Mouse (Mus musculus): Measurements from ENCODE around the gene Vti1b. TPM values are rescaled to one million over a fixed set of nuclear protein-coding genes. Genes with fewer than 3 reads are reported as not detected.
A peak's percentile ranks its signal among the peaks of the same experiment; 100 is the strongest.
"Not testable (repeated sequence)": the region's sequence is repeated elsewhere in the genome, so short reads cannot be mapped to it uniquely, and the experiment has no call there.

The Vti1b gene
- total and polyA plus RNA-seq, 2 experiments from 2014 or later = 49.4 to 217 TPM

DNA sequence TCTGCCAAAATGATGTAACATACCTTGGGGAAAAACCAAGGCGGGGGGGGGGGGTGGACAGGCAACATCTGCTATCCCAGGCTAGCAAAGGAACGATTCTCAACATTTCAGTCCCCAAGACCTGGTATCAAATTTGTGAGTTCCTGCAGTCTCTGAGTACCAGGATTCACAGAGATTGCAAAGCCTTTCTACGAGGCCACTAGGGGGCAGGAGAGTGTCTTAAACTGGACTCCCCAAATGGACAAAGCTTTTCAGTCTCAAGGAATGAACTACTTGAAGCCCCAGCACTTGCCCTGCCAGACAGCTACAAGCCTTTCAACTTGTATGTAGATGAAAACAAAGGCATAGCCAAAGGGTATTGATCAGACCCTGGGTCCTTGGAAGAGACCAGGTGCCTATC, 21.0 kb upstream of the Vti1b start:
- 0 out of 2 replicates have a peak, but pooled peaks cover 7% of the 10 kb centered on the region for H3K4me1 ChIP-seq (ENCODE audit: insufficient read depth, low read length)
- ATAC-seq (no peak), DNase-seq (ENCODE audit: low spot score) (peak; percentile 70)
- no peak overlapping the region for H3K4me2 ChIP-seq (ENCODE audit: low read depth, low read length)
- H3K9ac ChIP-seq (replicated peaks; ENCODE audit: low read length) = no peak overlapping the region
- 3% methylated on average over 3 of the region's 3 CpGs for WGBS
- TF ChIP-seq CTCF (IDR thresholded peaks at IDR 0.05; ENCODE audit: low read depth) = peak; percentile 74
- no peaks in the 10 kb centered on the region for H3K27me3 ChIP-seq (ENCODE audit: insufficient read depth, low read length)
- H3K4me3 ChIP-seq (ENCODE audit: low read length) = no peak overlapping the region
- H3K36me3 ChIP-seq (ENCODE audit: insufficient read depth, low read length) = no peaks in the 10 kb centered on the region; the same call in 1 of the 2 replicates
- no peaks in the 10 kb centered on the region for H3K9me3 ChIP-seq (ENCODE audit: low read length)
- no peak overlapping the region for H3K27ac ChIP-seq

DNA sequence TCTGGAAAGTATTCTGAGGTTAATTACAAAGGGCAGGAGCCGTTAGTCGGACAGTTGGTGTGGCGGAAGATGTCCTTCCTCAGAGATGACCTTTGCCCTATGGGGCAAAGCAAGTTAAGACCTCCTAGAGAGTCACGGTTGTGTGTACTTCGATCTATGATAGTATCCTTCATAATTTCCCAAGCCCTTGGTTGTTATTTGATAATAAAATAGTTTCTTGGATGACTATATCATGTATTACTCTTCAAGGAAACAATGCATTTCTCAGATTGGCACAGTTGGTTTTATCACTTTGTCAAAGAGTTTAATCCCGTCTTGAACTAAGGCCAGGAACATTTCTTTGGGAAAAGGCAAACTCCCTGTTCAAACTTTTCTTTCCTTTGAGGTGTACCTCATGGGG, 19.7 kb upstream of the Vti1b start, which contains the start of gene Rdh11:
TSS of gene Rdh11 (minus strand) at position 101 of the 400 bp plus-strand sequence.
- Histone ChIP-seq H3K36me3 (ENCODE audit: insufficient read depth, low read length) (peaks cover 5% of the 10 kb centered on the region), H3K4me2 (ENCODE audit: low read depth, low read length) (peak within 1 kb of the TSS; percentile 88), H3K9ac (replicated peaks; ENCODE audit: low read length) (peak within 1 kb of the TSS; percentile 58), H3K27ac (peak within 1 kb of the TSS; percentile 71), H3K9me3 (ENCODE audit: low read length) (no peaks in the 10 kb centered on the region), H3K4me3 (ENCODE audit: low read length) (peak within 1 kb of the TSS; percentile 61), H3K27me3 (ENCODE audit: insufficient read depth, low read length) (no peaks in the 10 kb centered on the region), H3K4me1 (ENCODE audit: insufficient read depth, low read length) (0 out of 2 replicates have a peak, but pooled peaks cover 7% of the 10 kb centered on the region)
- no peak for TF ChIP-seq CTCF (IDR thresholded peaks at IDR 0.05; ENCODE audit: low read depth)
- WGBS = 61% methylated on average over 6 of the region's 6 CpGs
- DNase-seq (ENCODE audit: low spot score) = no peak
- no peak for ATAC-seq

DNA sequence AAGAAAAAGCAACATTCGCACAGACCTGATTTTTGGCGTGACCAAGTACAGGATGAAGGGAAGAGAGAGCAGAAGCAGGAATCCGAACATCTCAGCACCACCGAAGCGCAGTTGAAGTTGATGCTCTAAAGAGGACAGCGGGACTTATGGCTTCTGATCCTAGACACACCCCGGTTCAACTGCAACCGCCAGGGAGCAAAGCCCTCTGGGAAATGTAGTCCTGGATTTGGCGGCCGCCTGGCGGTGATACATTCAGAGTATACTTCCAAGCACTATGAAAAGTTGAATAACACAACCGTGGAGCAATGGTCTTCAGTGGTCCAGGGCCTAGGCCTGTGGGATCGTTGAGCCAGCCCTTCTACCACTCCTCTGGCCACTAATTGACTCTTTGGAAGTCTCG, 19.2 kb upstream of the Vti1b start:
- H3K36me3 ChIP-seq (ENCODE audit: insufficient read depth, low read length) = peaks cover 6% of the 10 kb centered on the region
- H3K27ac ChIP-seq = peak overlapping the region; percentile 71
- peak; percentile 88 for ATAC-seq
- peak overlapping the region; percentile 61 for H3K4me3 ChIP-seq (ENCODE audit: low read length)
- peak; percentile 92 for DNase-seq (ENCODE audit: low spot score)
- no peaks in the 10 kb centered on the region for H3K9me3 ChIP-seq (ENCODE audit: low read length)
- WGBS = 6% methylated on average over 14 of the region's 14 CpGs
- 0 out of 2 replicates have a peak, but pooled peaks cover 7% of the 10 kb centered on the region for H3K4me1 ChIP-seq (ENCODE audit: insufficient read depth, low read length)
- no peaks in the 10 kb centered on the region for H3K27me3 ChIP-seq (ENCODE audit: insufficient read depth, low read length)
- H3K4me2 ChIP-seq (ENCODE audit: low read depth, low read length) = peak overlapping the region; percentile 88
- peak; percentile 76 for TF ChIP-seq CTCF (IDR thresholded peaks at IDR 0.05; ENCODE audit: low read depth)
- H3K9ac ChIP-seq (replicated peaks; ENCODE audit: low read length) = peak overlapping the region; percentile 58

DNA sequence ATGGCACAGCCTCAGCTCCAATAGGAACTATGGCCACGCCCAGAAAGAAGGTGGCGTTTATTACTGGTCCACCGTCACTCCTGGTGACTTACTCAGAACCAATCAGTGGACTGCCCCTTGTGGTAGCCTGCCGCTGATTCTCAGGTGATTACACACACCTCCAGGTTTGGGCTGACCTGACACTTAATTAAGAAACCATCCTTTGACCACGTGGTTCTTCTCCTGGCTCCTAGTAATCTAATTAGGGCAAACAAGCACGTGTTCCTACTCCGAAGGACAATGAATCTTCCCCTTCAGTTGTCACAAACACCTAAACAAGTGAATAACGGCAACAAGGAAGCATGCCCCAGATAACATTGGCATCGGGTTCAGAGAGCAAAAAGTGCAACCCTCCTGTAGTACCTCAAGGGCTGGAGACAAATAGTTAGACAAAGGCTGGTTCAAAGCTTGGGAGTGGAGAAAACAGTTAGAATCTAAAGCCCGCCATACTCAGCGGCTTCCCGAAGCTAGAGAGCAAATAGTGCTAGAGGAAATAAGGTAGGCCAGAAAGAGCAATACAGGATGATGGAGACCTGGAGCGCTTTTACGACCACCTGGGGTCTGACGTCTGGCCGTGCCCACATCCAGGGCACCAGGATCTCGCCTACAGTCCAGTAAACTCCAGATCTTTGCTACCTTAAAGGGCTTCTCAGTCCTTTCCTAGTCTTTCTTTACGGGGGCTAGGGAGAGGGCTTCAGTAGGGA, 18.6 kb upstream of the Vti1b start:
- H3K4me2 ChIP-seq (ENCODE audit: low read depth, low read length) = peak overlapping the region; percentile 88
- H3K4me3 ChIP-seq (ENCODE audit: low read length) = peak overlapping the region; percentile 61
- no peaks in the 10 kb centered on the region for H3K27me3 ChIP-seq (ENCODE audit: insufficient read depth, low read length)
- H3K27ac ChIP-seq = peak overlapping the region; percentile 71
- TF ChIP-seq CTCF (IDR thresholded peaks at IDR 0.05; ENCODE audit: low read depth) = peak; percentile 46
- 0 out of 2 replicates have a peak, but pooled peaks cover 7% of the 10 kb centered on the region for H3K4me1 ChIP-seq (ENCODE audit: insufficient read depth, low read length)
- H3K9ac ChIP-seq (replicated peaks; ENCODE audit: low read length) = peak overlapping the region; percentile 58
- peaks cover 11% of the 10 kb centered on the region for H3K36me3 ChIP-seq (ENCODE audit: insufficient read depth, low read length)
- ATAC-seq (peak; percentile 95), DNase-seq (ENCODE audit: low spot score) (peak; percentile 90)
- no peaks in the 10 kb centered on the region for H3K9me3 ChIP-seq (ENCODE audit: low read length)
- 0% methylated on average over 18 of the region's 18 CpGs for WGBS

DNA sequence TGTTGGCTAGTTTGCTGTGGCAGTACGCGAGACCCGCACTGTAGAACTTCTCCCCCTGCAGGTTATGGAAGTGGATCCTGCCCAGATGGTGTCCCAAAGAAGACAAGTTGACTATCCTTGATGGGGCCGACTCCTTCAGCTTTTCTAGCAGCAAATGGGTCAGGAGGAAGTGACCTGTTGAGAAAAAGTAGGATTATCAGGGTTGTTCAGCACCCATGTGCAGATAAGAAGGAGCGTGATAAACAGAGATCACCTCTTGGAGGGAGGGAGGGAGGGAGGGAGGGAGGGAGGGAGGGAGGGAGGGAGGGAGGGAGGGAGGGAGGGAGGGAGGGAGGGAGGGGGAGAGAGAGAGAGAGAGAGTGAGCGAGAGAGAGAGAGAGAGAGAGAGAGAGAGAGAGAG, 12.7 kb upstream of the Vti1b start:
- H3K27me3 ChIP-seq (ENCODE audit: insufficient read depth, low read length); H3K9ac ChIP-seq (replicated peaks; ENCODE audit: low read length); H3K4me2 ChIP-seq (ENCODE audit: low read depth, low read length); H3K9me3 ChIP-seq (ENCODE audit: low read length); ATAC-seq; H3K4me3 ChIP-seq (ENCODE audit: low read length); DNase-seq (ENCODE audit: low spot score); H3K27ac ChIP-seq; H3K4me1 ChIP-seq (ENCODE audit: insufficient read depth, low read length): not testable (repeated sequence)
- peaks cover 54% of the 10 kb centered on the region for H3K36me3 ChIP-seq (ENCODE audit: insufficient read depth, low read length)
- 92% methylated on average over 5 of the region's 6 CpGs for WGBS

DNA sequence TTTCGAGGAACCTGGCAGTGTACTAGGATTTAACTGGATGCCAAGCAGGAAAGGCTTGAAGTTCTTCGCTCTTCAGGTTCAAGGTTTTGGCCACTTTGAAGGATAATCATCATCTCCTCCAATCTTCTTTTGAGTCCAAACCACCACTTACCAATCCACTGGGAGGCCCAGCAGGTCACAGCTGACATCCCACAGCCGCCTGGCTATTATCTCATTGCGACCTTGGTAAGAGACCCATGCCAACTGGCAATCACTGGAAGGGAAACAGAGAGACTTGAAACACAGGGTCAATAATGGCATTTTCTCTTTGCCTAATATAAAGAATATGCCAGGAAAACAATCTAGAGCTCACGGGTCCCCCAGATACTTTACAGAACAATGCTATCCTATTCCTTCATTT, 3.5 kb upstream of the Vti1b start:
- no peak for TF ChIP-seq CTCF (IDR thresholded peaks at IDR 0.05; ENCODE audit: low read depth)
- no peaks in the 10 kb centered on the region for H3K9me3 ChIP-seq (ENCODE audit: low read length)
- H3K4me2 ChIP-seq (ENCODE audit: low read depth, low read length) = no peak overlapping the region
- no peak overlapping the region for H3K27ac ChIP-seq
- H3K4me3 ChIP-seq (ENCODE audit: low read length) = no peak overlapping the region
- H3K36me3 ChIP-seq (ENCODE audit: insufficient read depth, low read length) = peaks cover 33% of the 10 kb centered on the region; the same call in 1 of the 2 replicates
- H3K27me3 ChIP-seq (ENCODE audit: insufficient read depth, low read length) = no peaks in the 10 kb centered on the region
- ATAC-seq = no peak
- H3K9ac ChIP-seq (replicated peaks; ENCODE audit: low read length) = no peak overlapping the region
- 91% methylated on average over 5 of the region's 5 CpGs for WGBS
- H3K4me1 ChIP-seq (ENCODE audit: insufficient read depth, low read length) = 0 out of 2 replicates have a peak, but pooled peaks cover 5% of the 10 kb centered on the region
- DNase-seq (ENCODE audit: low spot score) = no peak

DNA sequence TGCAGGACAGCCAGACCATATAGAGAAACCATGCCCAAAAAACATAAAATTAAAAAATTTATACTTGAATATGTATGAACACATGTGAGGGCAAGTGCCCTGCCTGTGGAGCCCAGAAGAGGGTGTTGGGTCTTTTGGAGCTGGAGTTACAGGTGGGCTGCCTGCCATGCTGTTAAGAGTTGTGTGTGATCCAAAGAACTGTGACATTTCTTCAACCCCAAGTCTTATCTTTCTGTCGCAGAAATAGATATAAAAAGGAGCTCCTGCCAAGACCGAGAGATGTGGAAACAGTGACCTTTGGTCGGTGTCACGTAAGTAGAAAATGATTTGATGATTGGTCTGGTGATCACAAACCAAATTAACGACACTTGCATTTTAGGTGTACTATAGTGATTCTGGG, 1.3 kb upstream of the Vti1b start:
- DNase-seq (ENCODE audit: low spot score) (no peak), ATAC-seq (no peak)
- TF ChIP-seq CTCF (IDR thresholded peaks at IDR 0.05; ENCODE audit: low read depth) = no peak
- peaks cover 29% of the 10 kb centered on the region; the same call in 1 of the 2 replicates for H3K36me3 ChIP-seq (ENCODE audit: insufficient read depth, low read length)
- H3K27ac ChIP-seq = no peak overlapping the region
- whole genome bisulfite sequencing = 87% methylated on average over 5 of the region's 5 CpGs
- H3K9me3 ChIP-seq (ENCODE audit: low read length) = no peaks in the 10 kb centered on the region
- H3K9ac ChIP-seq (replicated peaks; ENCODE audit: low read length) = no peak overlapping the region
- no peak overlapping the region for H3K4me2 ChIP-seq (ENCODE audit: low read depth, low read length)
- 0 out of 2 replicates have a peak, but pooled peaks cover 5% of the 10 kb centered on the region for H3K4me1 ChIP-seq (ENCODE audit: insufficient read depth, low read length)
- H3K4me3 ChIP-seq (ENCODE audit: low read length) = no peak overlapping the region
- no peaks in the 10 kb centered on the region for H3K27me3 ChIP-seq (ENCODE audit: insufficient read depth, low read length)

Data from hindbrain, postnatal 0 days (tissue).